Mouse (Mus musculus) T-helper 1 cell (primary cell): ENCODE data around the gene Nup88.
"Not testable (repeated sequence)": the region's sequence is repeated elsewhere in the genome, so short reads cannot be mapped to it uniquely, and the experiment has no call there.

Experiments
- in situ Hi-C: fragments of 300-600 bp; cut with MboI, MseI; formaldehyde crosslinking; loops from one replicate; pipeline ENCODE4 v1.15.1; 2025; ENCODE audit warnings: high pct_unique_total_duplicates

Gene Nup88

DNA sequence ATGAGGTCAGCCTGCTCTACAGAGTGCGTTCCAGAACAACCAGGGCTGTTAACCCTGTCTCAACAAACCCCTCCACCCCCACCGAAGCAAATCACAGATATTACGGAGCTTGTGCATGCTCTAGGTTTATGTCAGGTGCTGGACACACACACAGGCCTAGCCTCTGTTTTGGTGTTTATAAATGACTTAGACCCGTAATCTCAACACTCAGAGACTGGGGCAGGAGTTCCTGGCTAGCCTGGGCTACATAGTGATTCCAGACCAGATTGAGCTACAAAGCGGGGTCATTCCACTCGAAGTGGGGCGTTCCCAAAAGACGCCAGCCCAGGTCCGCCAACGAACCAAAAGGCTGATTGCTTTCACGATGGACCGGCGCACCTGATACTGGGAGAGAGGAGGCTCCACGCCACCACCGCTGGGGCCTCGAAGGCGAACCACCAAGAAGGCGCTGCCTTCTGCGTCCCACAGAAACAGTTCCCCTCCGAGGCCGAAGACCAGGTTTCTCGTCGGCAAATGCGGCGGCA, 440 bp downstream of the Nup88 start:
- in situ Hi-C loops = no loop called here

DNA sequence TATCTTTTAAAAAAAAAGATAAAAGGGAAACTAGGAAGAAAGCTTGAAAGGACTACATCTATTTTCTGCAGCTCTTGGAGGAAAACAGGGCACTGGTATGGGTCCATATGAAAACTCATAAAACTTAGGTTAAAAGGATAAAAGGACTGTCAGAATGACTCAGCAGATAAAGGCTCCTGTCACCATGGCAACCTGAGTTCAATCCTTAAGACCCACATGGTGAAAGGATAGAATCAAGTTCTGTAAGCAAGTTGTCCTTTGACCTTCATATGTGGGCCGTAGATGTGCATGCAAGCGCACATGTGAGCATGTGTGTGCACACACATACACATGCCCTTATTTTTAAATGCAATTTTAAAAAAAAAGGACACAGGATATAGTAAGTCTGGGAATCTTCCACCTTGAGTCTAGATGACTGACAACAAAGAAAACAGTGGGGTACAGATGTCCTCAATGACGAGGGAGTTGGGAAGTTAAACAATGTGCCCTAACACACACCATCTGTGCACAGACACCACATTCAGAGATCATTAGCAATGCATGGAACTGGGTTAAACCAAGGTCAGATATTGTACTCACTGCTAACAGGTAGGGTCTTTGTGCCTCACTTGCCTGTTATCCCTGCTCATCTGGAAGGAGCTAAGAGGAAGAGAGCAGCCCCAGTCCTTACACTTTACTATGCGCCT, 5.4 kb downstream of the Nup88 start:
- in situ Hi-C loops = no loop called here

DNA sequence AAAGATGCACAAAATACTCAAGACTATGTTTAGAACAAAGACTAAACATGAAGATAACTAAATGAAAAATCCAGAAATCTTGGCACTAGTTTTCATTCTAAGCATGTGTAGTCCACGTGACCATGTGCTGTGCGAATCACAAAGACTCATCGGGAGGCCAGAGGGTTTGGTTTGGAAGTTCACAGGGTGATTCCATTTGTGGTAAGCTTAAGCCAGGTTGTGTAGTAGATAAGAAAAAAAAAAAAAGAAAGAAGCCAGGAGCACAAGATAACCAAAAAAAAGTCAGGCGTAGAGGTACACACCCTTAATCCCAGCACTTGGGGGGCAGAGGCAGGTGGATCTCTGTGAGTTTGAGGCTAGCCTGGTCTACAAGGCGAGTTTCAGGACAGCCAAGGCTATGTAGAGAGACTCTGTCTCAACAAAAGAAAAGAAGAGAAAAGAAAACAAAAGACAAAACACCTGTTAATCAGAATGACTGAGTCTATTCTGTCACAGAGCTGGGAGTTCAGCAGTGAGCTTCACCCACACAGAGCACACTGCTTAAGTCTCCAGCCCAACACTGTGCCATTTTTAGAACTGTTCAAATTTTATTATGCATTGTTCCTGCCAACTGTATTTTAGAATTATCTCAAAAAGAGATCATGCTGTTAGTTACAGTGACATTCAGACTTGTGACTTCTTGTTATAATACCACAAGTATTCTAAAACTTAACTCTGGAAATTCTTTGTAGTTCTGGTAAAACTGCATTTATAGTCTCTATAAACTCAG, 8.8 kb downstream of the Nup88 start:
- in situ Hi-C loops = no loop called here

DNA sequence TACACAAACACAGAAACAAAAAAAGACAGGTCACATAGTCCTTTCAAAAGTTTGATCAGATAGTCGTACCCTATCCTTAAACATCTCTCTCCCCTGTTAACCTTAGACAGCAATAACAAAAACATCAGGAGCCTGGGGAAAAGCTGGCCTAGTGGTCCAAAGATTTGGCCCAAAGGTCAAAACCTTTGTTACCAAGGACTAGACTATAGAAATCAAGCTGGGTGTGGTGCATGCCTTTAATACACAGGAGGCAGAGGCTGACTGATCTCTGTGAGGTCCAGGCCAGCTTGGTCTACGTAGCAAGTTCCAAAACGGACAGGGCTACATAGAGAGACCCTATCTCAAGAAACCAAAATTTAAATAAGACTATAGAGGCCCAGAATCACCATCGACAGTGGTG, 15.1 kb downstream of the Nup88 start:
- in situ Hi-C loops = no loop called here

DNA sequence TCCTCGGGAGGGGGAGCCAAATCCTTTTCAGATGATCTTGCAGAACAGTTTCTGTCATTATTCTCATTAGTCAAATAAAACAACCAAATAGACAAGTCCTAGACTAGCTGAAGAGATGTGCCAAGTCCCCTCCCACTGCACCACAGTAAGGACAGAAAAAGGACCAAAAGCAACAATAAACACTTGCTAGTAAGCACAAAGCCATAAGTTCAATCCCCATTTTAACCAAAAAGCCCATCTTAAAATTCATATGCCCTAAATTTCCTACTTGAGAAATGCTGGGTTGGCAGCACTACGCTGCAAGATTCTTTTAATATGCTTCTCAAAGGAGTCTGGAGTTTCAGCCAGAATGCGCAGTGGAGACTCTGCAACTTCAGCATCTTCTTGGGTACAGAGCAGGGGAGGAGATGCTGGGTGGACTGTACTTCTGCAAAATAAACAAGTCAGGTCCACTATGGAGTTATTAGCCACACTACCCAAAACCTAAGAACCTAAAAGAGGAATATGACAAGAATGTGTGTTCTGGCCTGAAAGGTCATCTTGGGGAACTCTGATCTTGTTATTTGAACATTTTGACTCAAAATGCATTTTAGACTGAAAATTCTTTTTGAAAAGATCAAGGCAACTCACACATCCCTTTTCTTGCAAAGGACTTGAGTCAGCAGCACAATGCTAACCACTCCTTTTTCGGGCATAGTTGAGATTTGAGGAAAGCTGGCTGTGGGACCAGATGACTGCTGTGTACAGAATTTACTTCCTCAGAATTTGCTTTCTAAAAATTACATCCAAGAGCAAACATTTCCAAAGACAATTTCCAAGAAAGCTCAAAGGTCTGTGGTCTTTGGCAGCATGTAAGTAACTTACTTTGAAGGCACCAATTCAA, 24.6 kb downstream of the Nup88 start:
- in situ Hi-C loops = no loop called here

DNA sequence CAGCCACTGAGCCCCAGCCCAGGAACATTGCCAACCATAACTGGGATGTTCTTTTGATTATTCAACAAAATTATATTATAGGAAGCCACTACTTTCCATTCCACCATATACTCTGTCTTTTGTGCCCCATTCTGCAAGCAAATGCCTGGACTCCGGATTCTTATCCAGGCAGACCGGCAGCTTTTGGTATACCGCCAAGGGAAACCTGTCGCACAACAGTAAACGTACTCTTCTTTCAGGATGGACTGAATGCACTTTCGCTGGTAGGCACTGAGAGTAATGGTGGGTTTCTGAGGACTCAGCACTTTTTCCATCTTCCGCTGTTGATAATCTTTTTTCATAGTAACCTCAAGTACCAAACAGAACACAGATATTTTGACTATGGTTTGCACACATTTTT, 26.1 kb downstream of the Nup88 start:
- in situ Hi-C loops = no loop called here

DNA sequence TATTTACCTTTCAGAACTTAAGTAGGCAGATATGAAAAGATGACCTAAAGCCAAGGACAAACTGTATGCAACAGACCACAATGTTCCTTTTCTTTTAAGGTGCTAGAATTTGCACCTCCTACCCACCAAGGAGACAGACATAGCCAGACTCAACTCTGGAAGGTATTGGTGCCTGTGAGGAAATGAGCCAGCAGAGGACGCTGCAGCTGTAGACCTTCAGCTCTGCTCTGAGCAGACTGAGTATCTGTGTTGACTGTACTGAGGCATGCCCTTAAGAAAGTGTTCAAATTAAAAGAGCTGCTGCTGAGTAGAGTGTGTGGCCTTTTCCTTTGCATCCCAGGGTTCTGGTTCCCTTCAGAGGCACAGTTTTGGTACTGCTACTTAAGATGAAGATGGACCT, 27.2 kb downstream of the Nup88 start:
- in situ Hi-C loops = no loop called here

DNA sequence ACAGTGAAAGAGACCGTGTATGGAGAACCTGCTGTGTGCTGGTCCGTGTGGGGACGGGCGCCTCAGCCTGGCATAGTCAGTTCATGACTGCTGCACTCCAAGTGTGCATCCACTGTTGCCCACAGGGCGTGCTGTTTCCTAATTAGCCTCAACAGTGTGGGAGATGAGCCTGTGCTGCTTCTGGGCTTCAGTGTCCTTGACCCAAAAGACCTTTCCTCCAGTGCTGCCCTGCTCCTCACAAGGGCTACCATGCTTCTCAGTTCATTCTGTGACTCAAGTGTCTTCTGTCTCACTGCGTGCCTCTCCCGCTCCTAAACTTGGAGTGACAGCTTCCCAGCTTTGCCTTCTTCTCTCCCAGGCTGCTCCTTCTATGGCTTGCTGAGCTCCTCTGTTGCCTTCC, 34.5 kb downstream of the Nup88 start:
- in situ Hi-C loops = no loop called here

DNA sequence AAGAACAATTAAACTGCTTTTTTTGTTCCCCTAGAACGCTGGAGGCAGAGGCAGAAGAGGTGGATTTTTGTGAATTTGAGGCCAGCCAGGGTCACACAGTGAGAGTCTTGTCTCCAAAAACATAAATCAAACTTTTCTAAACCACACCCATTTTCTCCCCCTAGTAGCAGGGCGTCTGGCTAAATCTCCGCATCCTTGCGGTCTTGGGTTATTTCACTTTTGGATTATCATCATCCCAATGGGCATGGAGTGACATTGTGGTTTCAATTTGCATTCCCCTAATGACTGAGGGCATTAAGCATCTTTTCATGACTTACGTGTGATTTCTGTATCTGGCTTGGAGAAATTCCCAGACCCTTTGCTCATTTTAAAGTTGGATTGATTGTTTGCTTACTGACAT, 38.3 kb downstream of the Nup88 start:
- in situ Hi-C loops = no loop called here

DNA sequence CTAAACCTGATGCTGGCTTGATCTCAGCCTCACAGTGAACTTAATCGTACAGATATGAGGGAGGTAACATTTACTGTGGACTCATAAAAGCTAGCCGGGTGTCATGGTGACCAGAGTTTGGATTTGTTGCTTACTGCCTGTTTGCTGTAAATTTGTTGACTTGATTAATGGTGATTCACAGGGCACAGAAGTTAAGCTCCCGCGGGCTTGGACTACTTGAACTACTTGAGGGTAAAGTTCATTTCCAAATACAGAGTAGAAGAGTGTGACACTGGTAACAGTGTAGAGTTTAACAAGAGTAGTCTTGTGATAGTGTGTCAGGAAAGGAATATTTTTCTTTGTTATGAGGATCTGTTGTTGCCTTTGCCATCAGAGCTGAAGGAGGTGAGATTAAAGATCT, 50.2 kb downstream of the Nup88 start:
- in situ Hi-C loops = no loop called here

DNA sequence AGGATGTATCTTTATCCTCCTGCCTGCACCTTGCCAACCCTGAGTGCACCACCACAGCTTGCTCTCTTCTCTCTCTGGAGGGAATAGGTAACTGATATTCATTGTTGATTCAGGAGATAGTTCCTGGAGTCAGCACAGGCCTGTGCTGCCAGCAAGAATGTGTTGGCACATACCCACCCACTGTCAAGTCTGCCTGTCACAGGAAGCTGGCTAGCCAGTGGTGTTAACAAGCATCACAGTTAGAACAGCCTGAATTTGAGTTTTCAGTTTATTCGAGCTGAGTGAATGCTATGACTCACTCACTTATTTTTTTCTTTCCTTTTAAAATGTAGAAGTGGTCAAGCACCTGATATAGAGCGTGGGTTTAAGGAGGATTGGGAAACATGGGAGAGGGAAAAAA, 51.9 kb downstream of the Nup88 start:
- in situ Hi-C loops = no loop called here

DNA sequence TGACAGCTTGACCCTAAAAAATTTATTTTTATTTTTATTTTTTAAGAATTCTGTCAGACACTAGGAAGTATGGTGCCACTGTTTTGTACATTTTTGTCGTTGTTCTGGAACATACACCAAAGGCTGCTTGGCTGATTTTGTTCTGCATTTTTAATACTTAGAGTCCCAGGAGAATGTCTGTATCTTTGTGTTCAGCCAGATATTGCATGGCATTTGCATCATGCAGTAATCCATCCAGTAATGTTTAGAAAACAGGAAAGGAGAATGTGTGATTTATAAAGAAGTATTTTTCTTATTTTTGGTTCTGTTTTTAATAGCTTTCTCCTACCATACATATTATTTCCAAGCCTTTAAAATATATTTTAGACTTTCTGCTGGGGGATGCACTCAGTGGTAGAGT, 57.9 kb downstream of the Nup88 start:
- in situ Hi-C loops = no loop called here

DNA sequence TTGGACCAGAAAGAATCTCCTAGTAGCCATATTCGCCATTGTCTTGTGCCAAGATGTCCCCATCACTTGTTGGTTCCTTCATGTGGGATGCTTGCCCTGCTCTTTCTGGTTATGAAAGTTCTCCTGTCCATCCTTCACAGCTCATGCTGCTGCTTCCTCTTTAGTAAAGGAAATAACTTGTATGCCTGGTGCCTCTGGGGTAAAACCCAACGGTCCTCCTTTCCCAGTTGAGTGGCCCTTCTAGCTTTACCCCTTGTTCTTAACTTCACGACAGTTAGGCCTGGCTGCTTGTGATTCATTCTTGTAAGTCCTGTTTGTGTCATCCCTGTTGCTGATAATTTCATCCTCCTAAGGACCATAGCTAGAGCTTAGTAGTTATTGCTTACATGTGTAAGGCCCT, 58.5 kb downstream of the Nup88 start:
- in situ Hi-C loops = no loop called here

DNA sequence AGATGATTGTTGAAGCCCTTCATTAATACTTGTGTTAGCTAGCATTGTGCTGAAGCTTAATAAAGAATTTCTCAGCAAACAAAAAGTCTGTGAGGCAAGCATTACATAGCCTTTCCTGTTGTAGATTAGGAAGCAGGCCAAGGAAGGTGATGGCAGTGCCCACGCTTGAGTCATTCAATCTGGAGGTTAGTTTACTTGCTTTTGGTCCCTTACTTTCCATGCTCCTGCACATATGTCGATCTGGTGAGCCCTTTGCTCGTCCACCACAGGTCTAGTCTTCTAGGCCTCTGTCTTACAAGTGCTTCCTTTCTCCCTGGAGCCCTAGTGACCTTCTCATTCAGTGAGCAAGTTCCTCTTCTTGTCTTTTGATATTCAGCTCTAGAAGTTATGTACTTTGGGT, 63.1 kb downstream of the Nup88 start:
- in situ Hi-C loops = no loop called here

DNA sequence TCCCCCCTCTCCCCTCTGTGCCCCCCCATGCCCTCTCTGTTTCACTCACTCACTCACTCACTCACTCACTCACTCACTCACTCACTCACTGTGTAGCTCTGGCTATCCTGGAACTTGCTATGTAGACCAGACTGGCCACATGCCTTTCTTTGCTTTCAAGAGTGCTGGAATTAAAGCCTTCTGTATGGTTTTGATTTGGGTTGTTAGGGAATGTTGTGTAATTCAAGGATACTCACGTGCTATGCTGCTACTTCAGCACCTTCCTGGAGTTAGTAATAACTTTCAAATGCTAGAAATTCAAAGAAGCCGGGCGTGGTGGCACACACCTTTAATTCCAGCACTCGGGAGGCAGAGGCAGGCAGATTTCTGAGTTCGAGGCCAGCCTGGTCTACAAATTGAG, 71.6 kb downstream of the Nup88 start:
- in situ Hi-C loops = not testable (repeated sequence)

DNA sequence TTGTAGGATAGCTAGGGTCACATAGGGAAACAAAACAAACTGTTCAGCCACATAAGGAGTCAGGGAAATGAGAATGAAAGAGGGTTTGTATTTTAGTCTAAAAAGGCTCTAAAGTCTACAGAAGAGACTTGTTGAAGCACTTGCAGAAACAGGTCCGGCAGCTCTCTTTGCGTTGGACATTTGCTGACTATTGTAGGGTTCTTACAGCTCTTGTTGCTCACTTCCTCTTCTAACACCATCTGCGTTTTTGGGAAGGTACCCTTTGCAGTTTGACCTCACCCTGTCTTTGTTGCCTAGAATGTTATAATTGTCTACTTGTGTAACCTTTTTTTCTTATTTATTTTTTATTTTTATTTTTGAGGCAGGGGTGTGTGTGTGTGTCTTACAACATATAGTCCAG, 72.1 kb downstream of the Nup88 start:
- in situ Hi-C loops = no loop called here
